Comparison of ENCODE assay signal across 8 mouse cellular contexts in the genomic region with DNA sequence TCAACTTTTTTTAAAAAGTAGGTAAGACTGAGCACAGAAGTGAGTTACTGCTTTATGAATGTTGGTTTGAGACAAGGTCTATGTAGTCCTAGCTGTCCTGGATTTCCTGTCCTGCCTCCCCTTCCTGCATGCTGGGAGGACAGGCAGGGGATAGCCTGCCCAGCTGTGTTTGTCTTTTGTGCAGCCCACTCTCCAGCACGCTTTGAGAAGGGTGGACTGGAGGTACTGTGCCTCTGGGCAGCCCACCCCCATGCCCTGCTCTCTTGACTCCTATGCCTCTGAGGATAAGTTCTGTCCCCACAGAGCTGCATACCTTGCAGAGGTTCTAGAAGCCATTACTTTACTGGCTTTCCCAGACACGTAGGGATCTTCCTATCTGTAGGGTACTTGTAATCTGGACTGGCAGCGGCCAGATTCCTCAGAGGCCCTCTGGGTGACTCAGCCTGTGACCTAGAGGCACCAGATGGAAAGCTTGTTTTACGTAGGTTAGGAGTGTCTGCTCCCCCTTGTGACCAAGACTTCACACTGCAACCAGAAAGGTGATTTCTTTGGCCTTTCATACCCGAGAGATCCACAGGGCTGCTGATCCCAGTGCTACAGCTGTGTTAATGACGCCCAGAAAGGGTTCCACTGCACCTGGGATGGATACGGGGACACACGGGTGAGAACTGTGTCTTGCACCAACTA. TPM values are rescaled to one million over a fixed set of nuclear protein-coding genes. Genes with fewer than 3 reads are reported as not detected.
DNase-seq lines count a peak whose midpoint lies in the region; ATAC-seq and TF ChIP-seq lines count a peak whose summit lies in the region.

No protein-coding gene starts in this region.

- H3K36me3 ChIP-seq in ES-Bruce4 (ENCODE audit: control insufficient read depth, insufficient read depth, low read length, poor library complexity, severe bottlenecking): peaks cover 32% of the 10 kb centered on the region
- peaks cover 56% of the 10 kb centered on the region for H3K36me3 ChIP-seq in embryonic facial prominence, embryonic 12.5 days
- peaks cover 60% of the 10 kb centered on the region for H3K36me3 ChIP-seq in heart, embryonic 13.5 days
- H3K36me3 ChIP-seq in kidney, embryonic 15.5 days: peaks cover 66% of the 10 kb centered on the region
- peaks cover 43% of the 10 kb centered on the region for H3K36me3 ChIP-seq in lung, embryonic 15.5 days

- H3K4me3 ChIP-seq in ES-Bruce4 (ENCODE audit: low read depth, low read length): no peak overlapping the region
- no peak overlapping the region for H3K4me3 ChIP-seq in embryonic facial prominence, embryonic 12.5 days
- no peak overlapping the region for H3K4me3 ChIP-seq in heart, embryonic 13.5 days
- no peak overlapping the region for H3K4me3 ChIP-seq in kidney, embryonic 15.5 days (replicated peaks)
- H3K4me3 ChIP-seq in lung, embryonic 15.5 days: no peak overlapping the region

- no peaks in the 10 kb centered on the region for H3K27me3 ChIP-seq in ES-Bruce4 (ENCODE audit: control insufficient read depth, insufficient read depth, low read length, poor library complexity, severe bottlenecking)
- no peaks in the 10 kb centered on the region for H3K27me3 ChIP-seq in embryonic facial prominence, embryonic 12.5 days
- no peaks in the 10 kb centered on the region for H3K27me3 ChIP-seq in heart, embryonic 13.5 days (replicated peaks)
- H3K27me3 ChIP-seq in kidney, embryonic 15.5 days: no peaks in the 10 kb centered on the region
- H3K27me3 ChIP-seq in lung, embryonic 15.5 days: no peaks in the 10 kb centered on the region

- no peaks in the 10 kb centered on the region for H3K9me3 ChIP-seq in ES-Bruce4 (replicated peaks; ENCODE audit: control insufficient read depth, insufficient read depth, low read length, poor library complexity, severe bottlenecking)
- H3K9me3 ChIP-seq in embryonic facial prominence, embryonic 12.5 days: no peaks in the 10 kb centered on the region
- H3K9me3 ChIP-seq in heart, embryonic 13.5 days: no peaks in the 10 kb centered on the region
- no peaks in the 10 kb centered on the region for H3K9me3 ChIP-seq in kidney, embryonic 15.5 days (replicated peaks)
- no peaks in the 10 kb centered on the region for H3K9me3 ChIP-seq in lung, embryonic 15.5 days

- 26% methylated on average over 8 of the region's 8 CpGs for WGBS in embryonic facial prominence, embryonic 12.5 days
- whole genome bisulfite sequencing in heart, embryonic 13.5 days: 14% methylated on average over 8 of the region's 8 CpGs
- WGBS in kidney, embryonic 15.5 days: 24% methylated on average over 8 of the region's 8 CpGs
- 25% methylated on average over 8 of the region's 8 CpGs for WGBS in lung, embryonic 15.5 days

- TF ChIP-seq EP300 in ES-Bruce4 (IDR thresholded peaks at IDR 0.05; ENCODE audit: insufficient read depth, low read depth, low read length): no peak

- peak; percentile 47 for TF ChIP-seq CTCF in ES-Bruce4 (IDR thresholded peaks at IDR 0.05; ENCODE audit: low read depth, low read length)

- TF ChIP-seq POLR2A in ES-Bruce4 (IDR thresholded peaks at IDR 0.05; ENCODE audit: insufficient read depth, low read length): no peak

- no peak overlapping the region for H3K27ac ChIP-seq in ES-Bruce4 (ENCODE audit: insufficient read depth, low read length)
- 0 out of 2 replicates have a peak overlapping the region, but pooled peaks have one; percentile 41 for H3K27ac ChIP-seq in embryonic facial prominence, embryonic 12.5 days
- H3K27ac ChIP-seq in heart, embryonic 13.5 days (replicated peaks): peak overlapping the region; percentile 93
- H3K27ac ChIP-seq in kidney, embryonic 15.5 days: peak overlapping the region; percentile 84
- peak overlapping the region; percentile 61 for H3K27ac ChIP-seq in lung, embryonic 15.5 days

- peak; percentile 60 for DNase-seq in adrenal gland, postnatal 25 days
- peak; percentile 71 for DNase-seq in yolk sac, embryonic 10.5 days (ENCODE audit: low spot score)

- no peak overlapping the region for H3K9ac ChIP-seq in ES-Bruce4 (ENCODE audit: low read depth, poor library complexity, severe bottlenecking)
- H3K9ac ChIP-seq in embryonic facial prominence, embryonic 12.5 days: no peak overlapping the region
- H3K9ac ChIP-seq in heart, embryonic 13.5 days: peak overlapping the region; percentile 67
- H3K9ac ChIP-seq in kidney, embryonic 15.5 days: no peak overlapping the region
- 0 out of 2 replicates have a peak overlapping the region, but pooled peaks have one; percentile 24 for H3K9ac ChIP-seq in lung, embryonic 15.5 days

- ATAC-seq in embryonic facial prominence, embryonic 12.5 days (ENCODE audit: insufficient number of reproducible peaks, insufficient read depth, low FRiP score, low TSS enrichment): peak; percentile 35; the same call in 1 of the 2 replicates
- ATAC-seq in heart, embryonic 13.5 days (ENCODE audit: extremely low read depth, insufficient number of reproducible peaks, low FRiP score, low TSS enrichment): peak; percentile 54; the same call in 1 of the 2 replicates
- peak; percentile 73 for ATAC-seq in kidney, embryonic 15.5 days (replicated peaks; ENCODE audit: low FRiP score)
- ATAC-seq in lung, embryonic 15.5 days (ENCODE audit: borderline replicate concordance, extremely low read depth, low FRiP score, low TSS enrichment): peak; percentile 32
- ATAC-seq in neutrophil, adult 5-6 weeks (ENCODE audit: extremely low read depth, insufficient number of reproducible peaks, low FRiP score, poor library complexity, severe bottlenecking): peak; percentile 93

- H3K4me1 ChIP-seq in ES-Bruce4 (ENCODE audit: control insufficient read depth, insufficient read depth, low read length): no peaks in the 10 kb centered on the region
- no peaks in the 10 kb centered on the region for H3K4me1 ChIP-seq in embryonic facial prominence, embryonic 12.5 days
- H3K4me1 ChIP-seq in heart, embryonic 13.5 days: peaks cover 10% of the 10 kb centered on the region
- peaks cover 9% of the 10 kb centered on the region for H3K4me1 ChIP-seq in kidney, embryonic 15.5 days
- peaks cover 4% of the 10 kb centered on the region for H3K4me1 ChIP-seq in lung, embryonic 15.5 days

- H3K4me2 ChIP-seq in embryonic facial prominence, embryonic 12.5 days (replicated peaks): no peak overlapping the region
- peak overlapping the region; percentile 16; the same call in 1 of the 2 replicates for H3K4me2 ChIP-seq in heart, embryonic 13.5 days
- H3K4me2 ChIP-seq in kidney, embryonic 15.5 days: no peak overlapping the region
- H3K4me2 ChIP-seq in lung, embryonic 15.5 days: no peak overlapping the region

RNA-seq across cellular contexts. Expression of gene Bbc3, which starts 17.9 kb away (rescaled TPM):
- 38.5 and 38.7 TPM in 2 replicates for polyA plus RNA-seq in ES-Bruce4 (2011; ENCODE audit: insufficient read depth, insufficient read length, low read depth, missing spikeins)
- 6.8 and 11.5 TPM in 2 replicates for total RNA-seq in adrenal gland, postnatal 25 days (2021)
- polyA plus RNA-seq in embryonic facial prominence, embryonic 12.5 days (2016; fragmentation: Nextera tagmentation; extraction: Ambion mirVana): 7.4 and 8.5 TPM in 2 replicates
- polyA plus RNA-seq in heart, embryonic 13.5 days (2015; fragmentation: Nextera tagmentation; extraction: Ambion mirVana): 8.2 and 8.8 TPM in 2 replicates
- 12.3 and 12.4 TPM in 2 replicates for polyA plus RNA-seq in kidney, embryonic 15.5 days (2015; fragmentation: Nextera tagmentation; extraction: Ambion mirVana)
- polyA plus RNA-seq in lung, embryonic 15.5 days (2015; fragmentation: Nextera tagmentation; extraction: Ambion mirVana): 10.3 and 12.0 TPM in 2 replicates
- 7.0 and 7.7 TPM in 2 replicates for total RNA-seq in neutrophil, adult 5-6 weeks (2017)

RNA-seq across cellular contexts. Expression of gene Ccdc9, which starts 39.5 kb away (rescaled TPM):
- polyA plus RNA-seq in ES-Bruce4 (2011; ENCODE audit: insufficient read depth, insufficient read length, low read depth, missing spikeins): 86.6 and 104 TPM in 2 replicates
- 83.5 and 93.6 TPM in 2 replicates for total RNA-seq in adrenal gland, postnatal 25 days (2021)
- polyA plus RNA-seq in embryonic facial prominence, embryonic 12.5 days (2016; fragmentation: Nextera tagmentation; extraction: Ambion mirVana): 45.7 and 49.2 TPM in 2 replicates
- 14.3 and 16.5 TPM in 2 replicates for polyA plus RNA-seq in heart, embryonic 13.5 days (2015; fragmentation: Nextera tagmentation; extraction: Ambion mirVana)
- polyA plus RNA-seq in kidney, embryonic 15.5 days (2015; fragmentation: Nextera tagmentation; extraction: Ambion mirVana): 28.9 and 33.0 TPM in 2 replicates
- polyA plus RNA-seq in lung, embryonic 15.5 days (2015; fragmentation: Nextera tagmentation; extraction: Ambion mirVana): 22.4 and 23.0 TPM in 2 replicates
- total RNA-seq in neutrophil, adult 5-6 weeks (2017): 143 and 164 TPM in 2 replicates

RNA-seq across cellular contexts. Expression of gene Inafm1, which starts 52.6 kb away (rescaled TPM):
- polyA plus RNA-seq in ES-Bruce4 (2011; ENCODE audit: insufficient read depth, insufficient read length, low read depth, missing spikeins): 3.3 and 4.6 TPM in 2 replicates
- total RNA-seq in adrenal gland, postnatal 25 days (2021): 15.6 and 26.0 TPM in 2 replicates
- polyA plus RNA-seq in embryonic facial prominence, embryonic 12.5 days (2016; fragmentation: Nextera tagmentation; extraction: Ambion mirVana): 22.8 and 24.8 TPM in 2 replicates
- polyA plus RNA-seq in heart, embryonic 13.5 days (2015; fragmentation: Nextera tagmentation; extraction: Ambion mirVana): 10.7 TPM in 2 replicates
- polyA plus RNA-seq in kidney, embryonic 15.5 days (2015; fragmentation: Nextera tagmentation; extraction: Ambion mirVana): 16.4 and 19.5 TPM in 2 replicates
- polyA plus RNA-seq in lung, embryonic 15.5 days (2015; fragmentation: Nextera tagmentation; extraction: Ambion mirVana): 14.7 and 16.4 TPM in 2 replicates
- total RNA-seq in neutrophil, adult 5-6 weeks (2017): 10.1 and 13.2 TPM in 2 replicates

Comparison
In these comparisons a context has a peak if more than half of its experiments do, and no peak if none do; other contexts are left out.
1. H3K9ac ChIP-seq: peak in heart, embryonic 13.5 days (single experiment) and lung, embryonic 15.5 days (single experiment); none in ES-Bruce4 (single experiment), embryonic facial prominence, embryonic 12.5 days (single experiment) and kidney, embryonic 15.5 days (single experiment).
2. ATAC-seq: peak in every context shown above with its lines; median percentile 93 in neutrophil, adult 5-6 weeks; 73 in kidney, embryonic 15.5 days; 54 in heart, embryonic 13.5 days; 35 in embryonic facial prominence, embryonic 12.5 days; 32 in lung, embryonic 15.5 days.